Comparison of ENCODE assay signal across 8 mouse cellular contexts in the genomic region with DNA sequence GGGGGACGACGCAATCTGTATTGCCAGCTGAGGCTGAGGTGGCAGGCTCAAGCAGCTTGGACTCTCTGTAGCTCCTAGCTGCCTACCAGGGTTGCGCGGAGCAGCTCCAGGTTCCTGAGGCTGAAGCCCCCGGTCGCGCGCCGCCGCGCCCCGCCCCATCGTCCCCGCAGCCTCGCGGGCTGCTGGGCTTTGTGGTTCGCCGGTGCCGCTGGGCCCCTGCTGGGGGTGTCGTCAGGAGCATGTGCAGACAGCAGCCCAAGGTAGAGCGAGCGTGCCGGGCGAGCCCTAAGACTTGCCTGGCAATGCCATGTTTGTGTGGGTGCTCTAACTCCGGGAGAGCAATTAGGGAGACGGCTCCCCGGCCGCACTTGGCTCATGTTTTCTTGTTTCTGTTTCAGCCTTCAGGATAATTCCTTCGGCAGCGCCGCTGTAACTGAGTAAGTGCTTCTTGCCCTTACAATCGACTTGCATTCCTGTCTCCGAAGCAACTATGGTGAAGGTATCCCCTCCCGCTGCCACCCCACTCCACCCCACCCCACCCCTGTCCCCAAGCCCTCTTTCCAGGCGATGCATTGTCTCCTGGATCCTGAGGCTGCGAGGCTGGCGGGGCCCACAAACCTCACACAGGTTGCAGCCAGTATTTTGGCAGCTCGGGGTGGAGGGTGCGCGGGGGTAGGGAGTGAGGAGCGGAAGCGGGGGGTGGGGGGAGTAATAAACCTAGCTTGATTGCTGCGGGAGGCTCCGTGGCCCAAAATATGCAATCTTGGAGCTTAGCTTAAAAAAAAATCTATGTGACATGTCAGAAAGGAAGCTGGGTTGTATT. TPM values are rescaled to one million over a fixed set of nuclear protein-coding genes. Genes with fewer than 3 reads are reported as not detected.
DNase-seq lines count a peak whose midpoint lies in the region; ATAC-seq and TF ChIP-seq lines count a peak whose summit lies in the region.

No protein-coding gene starts in this region.

- H3K9ac ChIP-seq in embryonic facial prominence, embryonic 12.5 days: peak overlapping the region; percentile 69
- peak overlapping the region; percentile 70 for H3K9ac ChIP-seq in kidney, embryonic 14.5 days (ENCODE audit: low read depth, low read length)
- peak overlapping the region; percentile 69 for H3K9ac ChIP-seq in limb, embryonic 14.5 days (ENCODE audit: low read depth, low read length, severe bottlenecking)

- H3K4me3 ChIP-seq in embryonic facial prominence, embryonic 12.5 days: peak overlapping the region; percentile 67
- peak overlapping the region; percentile 73 for H3K4me3 ChIP-seq in kidney, embryonic 14.5 days (ENCODE audit: low read length)
- H3K4me3 ChIP-seq in limb, embryonic 14.5 days (replicated peaks; ENCODE audit: low read length): peak overlapping the region; percentile 55
- peak overlapping the region; percentile 73 for H3K4me3 ChIP-seq in myocyte

- peak overlapping the region; percentile 10 for H3ac ChIP-seq in myocyte (ENCODE audit: control insufficient read depth, insufficient read length)

- TF ChIP-seq POLR2A in limb, embryonic 14.5 days (IDR thresholded peaks at IDR 0.05; ENCODE audit: borderline replicate concordance, extremely low read depth, insufficient read depth, insufficient read length): 0 out of 2 replicates have a peak, but pooled peaks have one; percentile 11
- peak; percentile 51 for TF ChIP-seq POLR2A in myocyte (IDR thresholded peaks at IDR 0.05; ENCODE audit: insufficient read length, low read depth)

- no peaks in the 10 kb centered on the region; the same call in 1 of the 2 replicates for H3K27me3 ChIP-seq in embryonic facial prominence, embryonic 12.5 days
- no peaks in the 10 kb centered on the region for H3K27me3 ChIP-seq in kidney, embryonic 14.5 days (ENCODE audit: control insufficient read depth, insufficient read depth, low read length)
- no peaks in the 10 kb centered on the region; the same call in 1 of the 2 replicates for H3K27me3 ChIP-seq in limb, embryonic 14.5 days (ENCODE audit: control insufficient read depth, insufficient read depth, low read length)
- no peaks in the 10 kb centered on the region for H3K27me3 ChIP-seq in myocyte (ENCODE audit: control insufficient read depth, insufficient read depth, insufficient read length)

- no peaks in the 10 kb centered on the region for H3K79me2 ChIP-seq in myocyte (ENCODE audit: control insufficient read depth, insufficient read depth)

- H3K36me3 ChIP-seq in embryonic facial prominence, embryonic 12.5 days: no peaks in the 10 kb centered on the region
- no peaks in the 10 kb centered on the region for H3K36me3 ChIP-seq in kidney, embryonic 14.5 days (ENCODE audit: control insufficient read depth, insufficient read depth, low read length)
- H3K36me3 ChIP-seq in limb, embryonic 14.5 days (ENCODE audit: control insufficient read depth, insufficient read depth, low read length): no peaks in the 10 kb centered on the region
- no peaks in the 10 kb centered on the region for H3K36me3 ChIP-seq in myocyte (ENCODE audit: control insufficient read depth, insufficient read depth)

- H3K27ac ChIP-seq in embryonic facial prominence, embryonic 12.5 days: peak overlapping the region; percentile 85
- H3K27ac ChIP-seq in kidney, embryonic 14.5 days (ENCODE audit: low read depth, low read length): peak overlapping the region; percentile 62
- peak overlapping the region; percentile 79 for H3K27ac ChIP-seq in limb, embryonic 14.5 days (replicated peaks; ENCODE audit: low read depth, low read length)

- peak; percentile 72 for DNase-seq in layer of hippocampus, adult 11-12 months (ENCODE audit: low spot score)
- DNase-seq in layer of hippocampus, adult 9-10 months (ENCODE audit: low spot score): no peak
- DNase-seq in heart, adult 9 months (ENCODE audit: low spot score in 2 of 2): peak; percentile 53 to 60
- peak; percentile 19 for DNase-seq in limb, embryonic 14.5 days (ENCODE audit: low spot score)
- peak; percentile 25 to 61 for DNase-seq in urinary bladder, postnatal 4 days (ENCODE audit: low spot score in 2 of 2)

- ATAC-seq in embryonic facial prominence, embryonic 12.5 days (ENCODE audit: insufficient number of reproducible peaks, insufficient read depth, low FRiP score, low TSS enrichment): peak; percentile 85
- peak; percentile 88 for ATAC-seq in kidney, embryonic 14.5 days (ENCODE audit: low FRiP score, low TSS enrichment)
- ATAC-seq in limb, embryonic 14.5 days (ENCODE audit: low FRiP score, low read depth): peak; percentile 85

- peak overlapping the region; percentile 83 for H3K4me2 ChIP-seq in embryonic facial prominence, embryonic 12.5 days (replicated peaks)
- H3K4me2 ChIP-seq in kidney, embryonic 14.5 days (replicated peaks; ENCODE audit: low read depth, low read length): peak overlapping the region; percentile 96
- H3K4me2 ChIP-seq in limb, embryonic 14.5 days (replicated peaks; ENCODE audit: low read depth, low read length, severe bottlenecking): peak overlapping the region; percentile 91
- H3K4me2 ChIP-seq in myocyte (ENCODE audit: low read depth): peak overlapping the region; percentile 81

- WGBS in embryonic facial prominence, embryonic 12.5 days: under 1% methylated on average over 44 of the region's 44 CpGs
- under 1% methylated on average over 44 of the region's 44 CpGs for WGBS in kidney, embryonic 14.5 days
- WGBS in limb, embryonic 14.5 days: under 1% methylated on average over 43 of the region's 44 CpGs

- H3K4me1 ChIP-seq in embryonic facial prominence, embryonic 12.5 days: peaks cover 10% of the 10 kb centered on the region; the same call in 1 of the 2 replicates
- peaks cover 5% of the 10 kb centered on the region; the same call in 1 of the 2 replicates for H3K4me1 ChIP-seq in kidney, embryonic 14.5 days (ENCODE audit: control insufficient read depth, insufficient read depth, low read length)
- peaks cover 11% of the 10 kb centered on the region for H3K4me1 ChIP-seq in limb, embryonic 14.5 days (ENCODE audit: control insufficient read depth, insufficient read depth, low read length)

- no peaks in the 10 kb centered on the region for H3K9me3 ChIP-seq in embryonic facial prominence, embryonic 12.5 days
- no peaks in the 10 kb centered on the region for H3K9me3 ChIP-seq in kidney, embryonic 14.5 days (ENCODE audit: control insufficient read depth, low read length)
- H3K9me3 ChIP-seq in limb, embryonic 14.5 days (ENCODE audit: control insufficient read depth, low read length): no peaks in the 10 kb centered on the region

TF ChIP-seq in myocyte, 11 proteins besides CTCF, POLR2A, EP300 and RAD21:
- TF ChIP-seq MAX (IDR thresholded peaks at IDR 0.05; ENCODE audit: low read depth) (no peak), MYOG (IDR thresholded peaks at IDR 0.05; ENCODE audit: control insufficient read depth in 1 of 3, insufficient read depth in 1 of 3, insufficient read length in 2 of 3, low read depth in 2 of 3) (peak in 1 of 3 experiments; percentile 14), TCF3 (IDR thresholded peaks at IDR 0.05; ENCODE audit: insufficient read length, low read depth) (no peak), E2F4 (IDR thresholded peaks at IDR 0.05; ENCODE audit: insufficient read depth) (no peak), MYOD1 (IDR thresholded peaks at IDR 0.05; ENCODE audit: control insufficient read depth in 1 of 3, insufficient read length in 2 of 3, low read depth in 2 of 3) (no peak), TCF12 (IDR thresholded peaks at IDR 0.05; ENCODE audit: insufficient read depth, poor library complexity, severe bottlenecking) (no peak), POLR2AphosphoS2 (IDR thresholded peaks at IDR 0.05; ENCODE audit: insufficient read length, low read depth) (no peak), USF1 (IDR thresholded peaks at IDR 0.05; ENCODE audit: low read depth) (no peak), REST (IDR thresholded peaks at IDR 0.05; ENCODE audit: insufficient read depth, insufficient read length) (no peak), CEBPB (IDR thresholded peaks at IDR 0.05; ENCODE audit: insufficient read depth, poor library complexity, severe bottlenecking) (no peak), SRF (IDR thresholded peaks at IDR 0.05; ENCODE audit: control insufficient read depth, insufficient read length, low read depth) (peak; percentile 12)

RNA-seq across cellular contexts. Expression of gene Fam13c, which starts 0.6 kb away (rescaled TPM):
- 12.8 and 14.1 TPM in 2 replicates for polyA plus RNA-seq in embryonic facial prominence, embryonic 12.5 days (2016; fragmentation: Nextera tagmentation; extraction: Ambion mirVana)
- polyA plus RNA-seq in kidney, embryonic 14.5 days (2014; fragmentation: Nextera tagmentation; extraction: Ambion mirVana): 4.1 and 6.0 TPM in 2 replicates
- polyA plus RNA-seq in limb, embryonic 14.5 days (2012; rRNA removed): 5.6 and 6.1 TPM in 2 replicates
- polyA plus RNA-seq in limb, embryonic 14.5 days (2014; fragmentation: Nextera tagmentation; extraction: Ambion mirVana): 11.0 and 11.9 TPM in 2 replicates
- polyA plus RNA-seq in myocyte (2012; fragmentation: generic; extraction: Trizol): 15.0 TPM
